Mouse (Mus musculus): Measurements from ENCODE around the gene Tmem18. TPM values are rescaled to one million over a fixed set of nuclear protein-coding genes. Genes with fewer than 3 reads are reported as not detected.

Gene Tmem18
- polyA plus RNA-seq, 1 experiment from 2014 or later, result 14.5 TPM

GRCm38 (mm10) chr12:30583586-30584355 is 455 bp upstream of the Tmem18 start:
- Histone ChIP-seq H3K27me3 (ENCODE audit: control insufficient read depth, insufficient read depth, low read length) (no peaks in the 10 kb centered on the region), H3K36me3 (ENCODE audit: control insufficient read depth, insufficient read depth, low read length) (peaks cover 14% of the 10 kb centered on the region), H3K9me3 (ENCODE audit: control insufficient read depth, low read length) (no peaks in the 10 kb centered on the region), H3K27ac (replicated peaks in 1 of 2; ENCODE audit: control insufficient read depth in 1 of 2, insufficient read depth in 1 of 2, low read depth in 2 of 2, low read length in 2 of 2) (peak overlapping the region; percentile 60 to 81), H3K4me2 (ENCODE audit: low read length) (peak overlapping the region; percentile 93), H3K4me1 (ENCODE audit: control insufficient read depth in 2 of 2, insufficient read depth in 2 of 2, low read length in 2 of 2) (peaks cover 6 to 11% of the 10 kb centered on the region in 2 experiments), H3K4me3 (ENCODE audit: control insufficient read depth in 1 of 2, insufficient read depth in 1 of 2, low read depth in 1 of 2, low read length in 2 of 2) (peak overlapping the region; percentile 70 to 86), H3K9ac (ENCODE audit: low read length) (peak overlapping the region; percentile 89)
- no peak; the same call in 1 of the 2 replicates for ATAC-seq (ENCODE audit: insufficient number of reproducible peaks, insufficient read depth, low FRiP score, low read depth)
- WGBS, result 14% methylated on average over 12 of the region's 12 CpGs

GRCm38 (mm10) chr12:30584863-30585262 is 637 bp downstream of the Tmem18 start:
- H3K27me3 ChIP-seq (ENCODE audit: control insufficient read depth, insufficient read depth, low read length), result no peaks in the 10 kb centered on the region
- peak overlapping the region; percentile 93 for H3K4me2 ChIP-seq (ENCODE audit: low read length)
- H3K9ac ChIP-seq (ENCODE audit: low read length), result peak overlapping the region; percentile 89
- ATAC-seq (ENCODE audit: insufficient number of reproducible peaks, insufficient read depth, low FRiP score, low read depth), result no peak
- H3K36me3 ChIP-seq (ENCODE audit: control insufficient read depth, insufficient read depth, low read length), result peaks cover 24% of the 10 kb centered on the region
- H3K4me1 ChIP-seq (ENCODE audit: control insufficient read depth in 2 of 2, insufficient read depth in 2 of 2, low read length in 2 of 2), result peaks cover 6 to 11% of the 10 kb centered on the region in 2 experiments
- 4% methylated on average over 6 of the region's 6 CpGs for WGBS
- H3K4me3 ChIP-seq (ENCODE audit: control insufficient read depth in 1 of 2, insufficient read depth in 1 of 2, low read depth in 1 of 2, low read length in 2 of 2), result peak overlapping the region; percentile 70 to 86
- H3K27ac ChIP-seq (replicated peaks in 1 of 2; ENCODE audit: control insufficient read depth in 1 of 2, insufficient read depth in 1 of 2, low read depth in 2 of 2, low read length in 2 of 2), result peak overlapping the region; percentile 81 to 87; a peak in 2 of 4 replicates
- no peaks in the 10 kb centered on the region for H3K9me3 ChIP-seq (ENCODE audit: control insufficient read depth, low read length)

DNA sequence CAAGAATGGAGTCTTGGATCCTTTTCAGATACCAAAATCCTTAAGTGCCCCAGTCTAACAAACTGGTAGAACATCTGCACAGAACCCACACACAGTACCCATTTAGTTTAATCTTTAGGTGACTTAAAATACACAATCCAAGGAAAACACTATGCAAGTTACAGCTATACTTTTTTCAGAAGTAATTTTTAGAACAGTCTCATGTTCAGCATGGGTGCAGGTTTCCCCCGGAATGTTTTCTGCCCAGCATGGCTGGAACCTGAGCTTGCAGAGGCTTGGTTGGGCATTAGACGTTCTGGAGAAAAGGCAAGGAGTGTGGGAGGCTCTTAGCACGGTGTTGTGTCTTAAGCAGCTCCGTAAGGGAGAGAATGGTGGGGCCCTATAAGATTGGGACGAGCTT is 7.6 kb downstream of the Tmem18 start:
- ATAC-seq (ENCODE audit: insufficient number of reproducible peaks, insufficient read depth, low FRiP score, low read depth), result no peak
- H3K36me3 ChIP-seq (ENCODE audit: control insufficient read depth, insufficient read depth, low read length), result peaks cover 43% of the 10 kb centered on the region
- H3K9ac ChIP-seq (ENCODE audit: low read length), result no peak overlapping the region
- H3K4me3 ChIP-seq (ENCODE audit: control insufficient read depth in 1 of 2, insufficient read depth in 1 of 2, low read depth in 1 of 2, low read length in 2 of 2), result no peak overlapping the region
- H3K4me2 ChIP-seq (ENCODE audit: low read length), result no peak overlapping the region
- H3K9me3 ChIP-seq (ENCODE audit: control insufficient read depth, low read length), result no peaks in the 10 kb centered on the region
- 84% methylated on average over 5 of the region's 5 CpGs for WGBS
- no peak overlapping the region for H3K27ac ChIP-seq (replicated peaks in 1 of 2; ENCODE audit: control insufficient read depth in 1 of 2, insufficient read depth in 1 of 2, low read depth in 2 of 2, low read length in 2 of 2)
- no peaks in the 10 kb centered on the region for H3K4me1 ChIP-seq (ENCODE audit: control insufficient read depth in 2 of 2, insufficient read depth in 2 of 2, low read length in 2 of 2)
- no peaks in the 10 kb centered on the region for H3K27me3 ChIP-seq (ENCODE audit: control insufficient read depth, insufficient read depth, low read length)

- H3K27ac ChIP-seq (replicated peaks in 1 of 2; ENCODE audit: control insufficient read depth in 1 of 2, insufficient read depth in 1 of 2, low read depth in 2 of 2, low read length in 2 of 2), result no peak overlapping the region
- H3K4me2 ChIP-seq (ENCODE audit: low read length), result no peak overlapping the region
- ATAC-seq (ENCODE audit: insufficient number of reproducible peaks, insufficient read depth, low FRiP score, low read depth), result no peak
Observed at GRCm38 (mm10) chr12:30596818-30597407, 12.7 kb downstream of the Tmem18 start.

GRCm38 (mm10) chr12:30598955-30599354 is 14.7 kb downstream of the Tmem18 start:
- Histone ChIP-seq H3K4me3 (ENCODE audit: control insufficient read depth in 1 of 2, insufficient read depth in 1 of 2, low read depth in 1 of 2, low read length in 2 of 2) (no peak overlapping the region), H3K9me3 (ENCODE audit: control insufficient read depth, low read length) (no peaks in the 10 kb centered on the region), H3K27ac (replicated peaks in 1 of 2; ENCODE audit: control insufficient read depth in 1 of 2, insufficient read depth in 1 of 2, low read depth in 2 of 2, low read length in 2 of 2) (no peak overlapping the region), H3K9ac (ENCODE audit: low read length) (no peak overlapping the region), H3K4me2 (ENCODE audit: low read length) (no peak overlapping the region), H3K4me1 (ENCODE audit: control insufficient read depth in 2 of 2, insufficient read depth in 2 of 2, low read length in 2 of 2) (no peaks in the 10 kb centered on the region), H3K27me3 (ENCODE audit: control insufficient read depth, insufficient read depth, low read length) (no peaks in the 10 kb centered on the region), H3K36me3 (ENCODE audit: control insufficient read depth, insufficient read depth, low read length) (no peaks in the 10 kb centered on the region)
- no peak for ATAC-seq (ENCODE audit: insufficient number of reproducible peaks, insufficient read depth, low FRiP score, low read depth)
- 51% methylated on average over 3 of the region's 3 CpGs for WGBS

More at GRCm38 (mm10) chr12:30596818-30597407, 12.7 kb downstream of the Tmem18 start:
- Histone ChIP-seq H3K27me3 (ENCODE audit: control insufficient read depth, insufficient read depth, low read length) (no peaks in the 10 kb centered on the region), H3K9ac (ENCODE audit: low read length) (no peak overlapping the region), H3K36me3 (ENCODE audit: control insufficient read depth, insufficient read depth, low read length) (no peaks in the 10 kb centered on the region), H3K4me3 (ENCODE audit: control insufficient read depth in 1 of 2, insufficient read depth in 1 of 2, low read depth in 1 of 2, low read length in 2 of 2) (no peak overlapping the region), H3K4me1 (ENCODE audit: control insufficient read depth in 2 of 2, insufficient read depth in 2 of 2, low read length in 2 of 2) (no peaks in the 10 kb centered on the region), H3K9me3 (ENCODE audit: control insufficient read depth, low read length) (no peaks in the 10 kb centered on the region)
- 37% methylated on average over 8 of the region's 8 CpGs for WGBS

DNA sequence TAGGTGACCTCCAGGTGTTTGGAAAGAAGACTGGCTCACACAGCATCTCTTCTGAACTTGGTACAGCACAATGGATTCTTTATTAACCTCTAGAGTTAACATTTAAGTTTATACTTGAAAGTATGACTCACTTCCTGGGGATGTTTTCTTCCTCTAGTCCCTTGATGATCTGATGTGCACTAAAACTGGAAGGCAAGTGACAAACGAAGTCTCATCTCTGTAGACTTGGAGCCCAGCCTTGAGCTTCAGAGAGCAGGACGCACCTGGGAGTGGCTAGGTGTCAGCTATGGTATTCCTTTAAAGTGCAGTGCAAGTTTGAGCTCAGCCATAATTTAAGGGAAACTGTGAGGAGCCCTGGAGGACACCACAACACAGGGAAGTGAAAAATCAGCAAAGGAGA is 15.2 kb downstream of the Tmem18 start:
- 63% methylated on average over 2 of the region's 2 CpGs for whole genome bisulfite sequencing
- no peak for ATAC-seq (ENCODE audit: insufficient number of reproducible peaks, insufficient read depth, low FRiP score, low read depth)
- H3K4me3 ChIP-seq (ENCODE audit: control insufficient read depth in 1 of 2, insufficient read depth in 1 of 2, low read depth in 1 of 2, low read length in 2 of 2), result no peak overlapping the region
- H3K27me3 ChIP-seq (ENCODE audit: control insufficient read depth, insufficient read depth, low read length), result no peaks in the 10 kb centered on the region
- H3K9ac ChIP-seq (ENCODE audit: low read length), result no peak overlapping the region
- H3K9me3 ChIP-seq (ENCODE audit: control insufficient read depth, low read length), result no peaks in the 10 kb centered on the region
- no peaks in the 10 kb centered on the region for H3K36me3 ChIP-seq (ENCODE audit: control insufficient read depth, insufficient read depth, low read length)
- no peak overlapping the region for H3K4me2 ChIP-seq (ENCODE audit: low read length)
- no peaks in the 10 kb centered on the region for H3K4me1 ChIP-seq (ENCODE audit: control insufficient read depth in 2 of 2, insufficient read depth in 2 of 2, low read length in 2 of 2)
- H3K27ac ChIP-seq (replicated peaks in 1 of 2; ENCODE audit: control insufficient read depth in 1 of 2, insufficient read depth in 1 of 2, low read depth in 2 of 2, low read length in 2 of 2), result no peak overlapping the region

- Histone ChIP-seq H3K27me3 (ENCODE audit: control insufficient read depth, insufficient read depth, low read length) (no peaks in the 10 kb centered on the region), H3K4me2 (ENCODE audit: low read length) (no peak overlapping the region), H3K9me3 (ENCODE audit: control insufficient read depth, low read length) (no peaks in the 10 kb centered on the region), H3K4me1 (ENCODE audit: control insufficient read depth in 2 of 2, insufficient read depth in 2 of 2, low read length in 2 of 2) (no peaks in the 10 kb centered on the region), H3K36me3 (ENCODE audit: control insufficient read depth, insufficient read depth, low read length) (no peaks in the 10 kb centered on the region), H3K27ac (replicated peaks in 1 of 2; ENCODE audit: control insufficient read depth in 1 of 2, insufficient read depth in 1 of 2, low read depth in 2 of 2, low read length in 2 of 2) (no peak overlapping the region), H3K4me3 (ENCODE audit: control insufficient read depth in 1 of 2, insufficient read depth in 1 of 2, low read depth in 1 of 2, low read length in 2 of 2) (no peak overlapping the region), H3K9ac (ENCODE audit: low read length) (no peak overlapping the region)
- ATAC-seq (ENCODE audit: insufficient number of reproducible peaks, insufficient read depth, low FRiP score, low read depth), result no peak
- WGBS, result 76% methylated on average over 2 of the region's 2 CpGs
Observed at GRCm38 (mm10) chr12:30599997-30600396, 15.8 kb downstream of the Tmem18 start.

Measured in heart, embryonic 14.5 days (tissue).